Mouse (Mus musculus) lung, postnatal 25 days (tissue): ENCODE measurements at regions not wholly inside any gene's neighbourhood (a gene's known extent, or its start where the extent isn't known, plus 50 kb on each side); places are given as distances from the start of the nearest gene placed in this dataset.

ENCODE experiments used
- DNase-seq: peaks from one replicate; pipeline ENCODE4 v3.0.0; 2022; ENCODE audit warnings: low spot score

GRCm38 (mm10) chr16:14800209-14800608, 106.2 kb upstream of the Efcab1 start:
- no peak for DNase-seq

- peak; percentile 22 for DNase-seq
These were observed 79.4 kb upstream of the Efcab1 start for GRCm38 (mm10) chr16:14827008-14827407.

GRCm38 (mm10) chr16:14840786-14841185, 65.6 kb upstream of the Efcab1 start:
- no peak for DNase-seq
